Mouse (Mus musculus) ES-E14 (cell line): ENCODE measurements around the gene Evx2. TPM values are rescaled to one million over a fixed set of nuclear protein-coding genes. Genes with fewer than 3 reads are reported as not detected.
A peak's percentile ranks its signal among the peaks of the same experiment; 100 is the strongest.

ENCODE experiments used
- DNase-seq: peaks from one replicate; pipeline ENCODE4 v3.0.0-alpha.2; 2013; ENCODE audit warnings: low read depth, low spot score
- H3K27ac ChIP-seq: 2 replicates; pipeline ENCODE4 v1.5.1; 2012; ENCODE audit warnings: low read depth, mild to moderate bottlenecking, low read length, moderate library complexity, mixed read lengths; ENCODE audit not compliant: poor library complexity, insufficient read depth, severe bottlenecking
- H3K36me3 ChIP-seq: 2 replicates; pipeline ENCODE4 v1.6.1; 2012; ENCODE audit warnings: mild to moderate bottlenecking, low read length, moderate library complexity, mixed read lengths; ENCODE audit not compliant: control insufficient read depth, poor library complexity, insufficient read depth, severe bottlenecking
- H3K4me1 ChIP-seq, 2 experiments: fragments of 150-350 bp in 1 of 2; sonication (generic) in 1 of 2; 2 replicates each; pipeline ENCODE4 v1.6.1; 2012; ENCODE audit warnings: low read length in 2 of 2, mild to moderate bottlenecking in 1 of 2, mixed read lengths in 1 of 2; ENCODE audit not compliant: control insufficient read depth in 2 of 2, insufficient read depth in 2 of 2, poor library complexity in 1 of 2
- H3K4me3 ChIP-seq, 2 experiments: fragments of 150-350 bp in 1 of 2; sonication (generic) in 1 of 2; 2 replicates each; pipeline ENCODE4 v1.5.1; 2012; ENCODE audit warnings: low read length in 2 of 2, low read depth in 1 of 2, mild to moderate bottlenecking in 1 of 2, mixed read lengths in 1 of 2; ENCODE audit not compliant: insufficient read depth in 1 of 2, poor library complexity in 1 of 2, severe bottlenecking in 1 of 2
- H3K9ac ChIP-seq: 2 replicates; pipeline ENCODE4 v1.6.1; 2012; ENCODE audit warnings: low read depth, mild to moderate bottlenecking, low read length, mixed read lengths; ENCODE audit not compliant: poor library complexity, insufficient read depth, severe bottlenecking
- H3K9me3 ChIP-seq: fragments of 150-350 bp; sonication (generic); 2 replicates; pipeline ENCODE4 v1.6.1; 2012; ENCODE audit warnings: low read depth, mild to moderate bottlenecking, low read length; ENCODE audit not compliant: control insufficient read depth, insufficient read depth
- CHD2 ChIP-seq: IDR thresholded peaks from 2 replicates; pipeline ENCODE4 v1.6.1; 2014; ENCODE audit warnings: mild to moderate bottlenecking, low read depth, low read length, inconsistent platforms
- HCFC1 ChIP-seq: IDR thresholded peaks from 2 replicates; pipeline ENCODE4 v1.6.1; 2012; ENCODE audit warnings: low read length, inconsistent platforms, borderline replicate concordance; ENCODE audit not compliant: insufficient read depth
- MAFK ChIP-seq: IDR thresholded peaks from 2 replicates; pipeline ENCODE4 v1.6.1; 2014; ENCODE audit warnings: mild to moderate bottlenecking, low read depth, low read length, inconsistent platforms; ENCODE audit not compliant: insufficient read depth
- ZC3H11A ChIP-seq: IDR thresholded peaks from 2 replicates; pipeline ENCODE4 v1.6.1; 2012; ENCODE audit warnings: low read depth, mild to moderate bottlenecking, inconsistent platforms, low read length, borderline replicate concordance
- ZNF384 ChIP-seq: IDR thresholded peaks from 2 replicates; pipeline ENCODE4 v1.6.1; 2012; ENCODE audit warnings: low read depth, low read length, inconsistent platforms
- in situ Hi-C, 2 experiments: fragments of 600-800 bp; cut with MboI; formaldehyde crosslinking; loops; one replicate each; pipeline ENCODE4 v1.15.1; 2025; ENCODE audit warnings: low sequenced_read_pairs in 2 of 2, inconsistent platforms in 1 of 2; ENCODE audit not compliant: unreplicated experiment in 2 of 2
- total RNA-seq: library from RNA; depleted of rRNA; stranded (reverse); fragments of 300-350 nt; gene quantifications from 2 replicates; pipeline ENCODE4 v1.2.3, GENCODE M21; 2012

Gene Evx2
- total RNA-seq, 1 experiment, result not detected

GRCm38 (mm10) chr2:74693432-74693827 lies 34.1 kb upstream of the Evx2 start:
- TF ChIP-seq HCFC1, result no peak
- no peak for TF ChIP-seq CHD2
- TF ChIP-seq ZC3H11A, result no peak
- no peak for TF ChIP-seq MAFK
- no peak for TF ChIP-seq ZNF384
- H3K27ac ChIP-seq, result no peak overlapping the region
- H3K9me3 ChIP-seq, result no peaks in the 10 kb centered on the region
- DNase-seq, result no peak
- no peak overlapping the region for H3K9ac ChIP-seq
- H3K4me3 ChIP-seq, result no peak overlapping the region
- in situ Hi-C loops, result loop anchor here in 1 of 2 experiments (5.0 to 25.0 kb wide), 2 partner anchors 44 to 894 kb away; no protein-coding TSS in a partner anchor
- no peaks in the 10 kb centered on the region for H3K36me3 ChIP-seq
- peaks cover 0 to 1% of the 10 kb centered on the region in 2 experiments; a peak in 1 of 4 replicates for H3K4me1 ChIP-seq

GRCm38 (mm10) chr2:74692808-74693431 lies 33.6 kb upstream of the Evx2 start:
- H3K27ac ChIP-seq, result no peak overlapping the region
- H3K9ac ChIP-seq, result no peak overlapping the region
- peaks cover 0 to 1% of the 10 kb centered on the region in 2 experiments; a peak in 1 of 4 replicates for H3K4me1 ChIP-seq
- DNase-seq, result no peak
- no peaks in the 10 kb centered on the region for H3K36me3 ChIP-seq
- no peak overlapping the region for H3K4me3 ChIP-seq
- no peaks in the 10 kb centered on the region for H3K9me3 ChIP-seq
- no peak for TF ChIP-seq HCFC1
- no peak for TF ChIP-seq ZC3H11A
- TF ChIP-seq MAFK, result no peak
- TF ChIP-seq CHD2, result no peak
- TF ChIP-seq ZNF384, result no peak
- in situ Hi-C loops, result loop anchor here in 1 of 2 experiments (5.0 to 25.0 kb wide), 2 partner anchors 44 to 894 kb away; no protein-coding TSS in a partner anchor

- no peak for TF ChIP-seq HCFC1
- TF ChIP-seq ZNF384, result no peak
- no peak for TF ChIP-seq MAFK
- no peak for TF ChIP-seq CHD2
- no peak for TF ChIP-seq ZC3H11A
- Histone ChIP-seq H3K4me3 (no peak overlapping the region), H3K27ac (no peak overlapping the region), H3K9ac (no peak overlapping the region), H3K36me3 (no peaks in the 10 kb centered on the region), H3K9me3 (no peaks in the 10 kb centered on the region), H3K4me1 (peaks cover 0 to 1% of the 10 kb centered on the region in 2 experiments; a peak in 1 of 4 replicates)
- in situ Hi-C loops, result loop anchor here in 1 of 2 experiments (5.0 to 25.0 kb wide), 2 partner anchors 45 to 895 kb away; no protein-coding TSS in a partner anchor
- DNase-seq, result no peak
Measured at GRCm38 (mm10) chr2:74691995-74692807, 32.8 kb upstream of the Evx2 start.

GRCm38 (mm10) chr2:74691022-74691951 lies 31.9 kb upstream of the Evx2 start, which contains the start of gene Hoxd10:
TSS of gene Hoxd10 (plus strand) at chr2:74691924.
- Histone ChIP-seq H3K4me1 (peaks cover 0 to 1% of the 10 kb centered on the region in 2 experiments; a peak in 1 of 4 replicates), H3K4me3 (peak within 1 kb of the TSS; percentile 39 to 52; a peak in 3 of 4 replicates), H3K27ac (no peak within 1 kb of the TSS), H3K9me3 (no peaks in the 10 kb centered on the region), H3K36me3 (no peaks in the 10 kb centered on the region), H3K9ac (no peak within 1 kb of the TSS)
- in situ Hi-C loops, result loop anchor here in 1 of 2 experiments (5.0 to 25.0 kb wide), 2 partner anchors 46 to 896 kb away; no protein-coding TSS in a partner anchor
- DNase-seq, result no peak
- TF ChIP-seq MAFK, result no peak
- TF ChIP-seq ZC3H11A, result no peak
- no peak for TF ChIP-seq HCFC1
- TF ChIP-seq CHD2, result no peak
- TF ChIP-seq ZNF384, result no peak
